Mouse (Mus musculus) MEL (cell line): Measurements from ENCODE around the gene Gm44965.

Experiments used
- CTCF ChIP-seq, 3 experiments: IDR thresholded peaks in 2 of 3; conservative IDR thresholded peaks in 1 of 3; 2 replicates each; pipeline ENCODE4 v1.5.1; 2011 to 2012; ENCODE audit warnings: low read length in 3 of 3, low read depth in 2 of 3, mild to moderate bottlenecking in 2 of 3, improper control_type of control experiment in 1 of 3, inconsistent platforms in 1 of 3, mixed read lengths in 1 of 3, moderate library complexity in 1 of 3; ENCODE audit not compliant: control insufficient read depth in 1 of 3, insufficient read depth in 1 of 3, poor library complexity in 1 of 3, severe bottlenecking in 1 of 3
- EP300 ChIP-seq, 2 experiments: IDR thresholded peaks; 2 replicates each; pipeline ENCODE4 v1.6.1; 2011; ENCODE audit warnings: improper control_type of control experiment in 2 of 2, low read length in 2 of 2, low read depth in 1 of 2, mild to moderate bottlenecking in 1 of 2
- GATA1 ChIP-seq: IDR thresholded peaks from 2 replicates; pipeline ENCODE4 v1.6.1; 2011; ENCODE audit warnings: low read depth, low read length, improper control_type of control experiment
- JUND ChIP-seq: IDR thresholded peaks from 2 replicates; pipeline ENCODE4 v1.6.1; 2011; ENCODE audit warnings: low read depth, mild to moderate bottlenecking, improper control_type of control experiment, low read length
- MAFK ChIP-seq: IDR thresholded peaks from 2 replicates; pipeline ENCODE4 v1.6.1; 2011; ENCODE audit warnings: low read depth, mild to moderate bottlenecking, low read length, improper control_type of control experiment, borderline replicate concordance
- MAX ChIP-seq: IDR thresholded peaks from 2 replicates; pipeline ENCODE4 v1.6.1; 2011; ENCODE audit warnings: low read length, improper control_type of control experiment
- MAZ ChIP-seq: IDR thresholded peaks from 2 replicates; pipeline ENCODE4 v1.6.1; 2012; ENCODE audit warnings: low read depth, mild to moderate bottlenecking, inconsistent platforms, low read length, improper control_type of control experiment
- NELFE ChIP-seq: IDR thresholded peaks from 2 replicates; pipeline ENCODE4 v1.6.1; 2011; ENCODE audit warnings: low read depth, low read length, improper control_type of control experiment
- NRF1 ChIP-seq: IDR thresholded peaks from 2 replicates; pipeline ENCODE4 v1.6.1; 2014; ENCODE audit warnings: low read depth, mild to moderate bottlenecking, inconsistent platforms, low read length, improper control_type of control experiment, moderate library complexity; ENCODE audit not compliant: poor library complexity, insufficient read depth, severe bottlenecking
- POLR2A ChIP-seq, 2 experiments: IDR thresholded peaks; 2 replicates each; pipeline ENCODE4 v1.6.1; 2011 to 2012; ENCODE audit warnings: low read length in 2 of 2, mild to moderate bottlenecking in 2 of 2, control low read depth in 1 of 2, improper control_type of control experiment in 1 of 2, low read depth in 1 of 2, moderate library complexity in 1 of 2; ENCODE audit not compliant: control insufficient read depth in 1 of 2, insufficient read depth in 1 of 2, poor library complexity in 1 of 2
- USF1 ChIP-seq: IDR thresholded peaks from 2 replicates; pipeline ENCODE4 v1.6.1; 2014; ENCODE audit warnings: low read depth, mild to moderate bottlenecking, inconsistent platforms, low read length, improper control_type of control experiment, moderate library complexity
- USF2 ChIP-seq, 2 experiments: IDR thresholded peaks; 2 replicates each; pipeline ENCODE4 v1.6.1; 2011 to 2012; ENCODE audit warnings: improper control_type of control experiment in 2 of 2, low read length in 2 of 2, borderline replicate concordance in 1 of 2, inconsistent platforms in 1 of 2, low read depth in 1 of 2, mild to moderate bottlenecking in 1 of 2; ENCODE audit not compliant: insufficient read depth in 1 of 2
- ZMIZ1 ChIP-seq: IDR thresholded peaks from 2 replicates; pipeline ENCODE4 v1.6.1; 2012; ENCODE audit warnings: low read depth, mild to moderate bottlenecking, inconsistent platforms, low read length, improper control_type of control experiment, moderate library complexity

DNA sequence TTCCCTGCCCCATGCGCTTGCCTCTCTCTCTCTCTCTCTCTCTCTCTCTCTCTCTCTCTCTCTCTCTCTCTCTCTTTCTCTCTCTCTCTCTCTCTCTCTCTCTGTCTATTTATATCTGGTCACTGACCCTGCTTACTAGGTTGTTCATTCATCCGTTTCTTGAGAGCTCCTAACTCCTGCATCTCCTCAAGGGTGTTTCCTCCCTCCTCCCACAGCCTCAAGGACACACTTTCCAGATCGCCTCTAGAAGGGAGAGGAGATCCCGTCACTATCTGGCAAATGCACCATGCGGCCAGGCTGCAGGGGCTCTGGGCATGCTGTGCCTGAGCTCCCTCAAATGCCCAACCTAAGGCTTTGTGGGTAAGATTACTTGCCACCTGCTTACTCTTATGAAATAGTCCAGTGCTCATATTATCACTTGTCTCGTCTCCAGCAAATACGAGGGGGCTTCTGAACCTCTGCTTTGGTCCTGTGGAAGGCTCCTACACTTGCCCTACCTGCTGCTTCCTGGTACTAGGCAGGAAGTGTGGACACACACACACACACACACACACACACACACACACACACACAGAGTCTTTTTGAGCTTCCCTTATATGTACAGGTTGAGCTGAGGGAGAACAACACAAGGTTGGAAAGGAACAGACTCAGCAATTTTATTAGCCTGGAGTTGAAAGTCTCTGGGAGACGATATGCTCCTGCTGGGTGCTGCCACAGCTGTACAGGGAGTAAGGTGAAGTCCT is 24.5 kb upstream of the Gm44965 start:
- TF ChIP-seq JUND (no peak), USF2 (IDR thresholded peaks at IDR 0.05; ENCODE audit: borderline replicate concordance in 1 of 2, insufficient read depth in 1 of 2, low read depth in 1 of 2, low read length in 2 of 2) (no peak), GATA1 (no peak), MAZ (no peak), EP300 (IDR thresholded peaks at IDR 0.05; ENCODE audit: low read depth in 1 of 2, low read length in 2 of 2) (no peak), ZMIZ1 (no peak), NRF1 (no peak), CTCF (IDR thresholded peaks at IDR 0.05 in 2 of 3, conservative IDR thresholded peaks at IDR 0.05 in 1 of 3; ENCODE audit: control insufficient read depth in 1 of 3, insufficient read depth in 1 of 3, low read depth in 2 of 3, low read length in 3 of 3, poor library complexity in 1 of 3, severe bottlenecking in 1 of 3) (no peak), MAFK (no peak), POLR2A (IDR thresholded peaks at IDR 0.05; ENCODE audit: control insufficient read depth in 1 of 2, insufficient read depth in 1 of 2, low read depth in 1 of 2, low read length in 2 of 2, poor library complexity in 1 of 2) (no peak), NELFE (no peak), USF1 (no peak), MAX (no peak)
